Mouse (Mus musculus): Measurements from ENCODE around the gene Wdtc1. TPM values are rescaled to one million over a fixed set of nuclear protein-coding genes. Genes with fewer than 3 reads are reported as not detected.

Gene Wdtc1
- polyA plus RNA-seq, 1 experiment from 2014 or later, result 21.1 TPM

- no peak overlapping the region for H3K9ac ChIP-seq
- peaks cover 23% of the 10 kb centered on the region for H3K4me1 ChIP-seq
- 0 out of 2 replicates have a peak, but pooled peaks cover 3% of the 10 kb centered on the region for H3K27me3 ChIP-seq
- H3K27ac ChIP-seq, result no peak overlapping the region
- no peak overlapping the region for H3K4me3 ChIP-seq (replicated peaks)
- 88% methylated on average over 1 of the region's 1 CpGs for whole genome bisulfite sequencing
- no peaks in the 10 kb centered on the region for H3K9me3 ChIP-seq
- ATAC-seq (ENCODE audit: low FRiP score), result no peak
- no peak overlapping the region for H3K4me2 ChIP-seq
- H3K36me3 ChIP-seq (replicated peaks), result peaks cover 23% of the 10 kb centered on the region
These were observed 62.0 kb downstream of the Wdtc1 start for GRCm38 (mm10) chr4:133291255-133291654.

- no peak for ATAC-seq (ENCODE audit: low FRiP score)
- Histone ChIP-seq H3K9me3 (no peaks in the 10 kb centered on the region), H3K27ac (no peak overlapping the region), H3K9ac (no peak overlapping the region), H3K27me3 (no peaks in the 10 kb centered on the region), H3K36me3 (replicated peaks) (no peaks in the 10 kb centered on the region), H3K4me3 (replicated peaks) (no peak overlapping the region), H3K4me2 (no peak overlapping the region), H3K4me1 (peaks cover 17% of the 10 kb centered on the region)
- WGBS, result 80% methylated on average over 4 of the region's 4 CpGs
These were observed 66.7 kb downstream of the Wdtc1 start for GRCm38 (mm10) chr4:133286476-133287077.

- Histone ChIP-seq H3K4me1 (peaks cover 17% of the 10 kb centered on the region), H3K27ac (no peak overlapping the region), H3K27me3 (no peaks in the 10 kb centered on the region), H3K9ac (no peak overlapping the region), H3K4me3 (replicated peaks) (no peak overlapping the region), H3K4me2 (no peak overlapping the region), H3K36me3 (replicated peaks) (no peaks in the 10 kb centered on the region), H3K9me3 (no peaks in the 10 kb centered on the region)
- WGBS, result 87% methylated on average over 5 of the region's 5 CpGs
- ATAC-seq (ENCODE audit: low FRiP score), result no peak
These were observed 67.3 kb downstream of the Wdtc1 start for GRCm38 (mm10) chr4:133285950-133286349.

- WGBS, result 70% methylated on average over 3 of the region's 3 CpGs
These were observed 68.0 kb downstream of the Wdtc1 start for GRCm38 (mm10) chr4:133285299-133285698.

GRCm38 (mm10) chr4:133282656-133283055 is 70.6 kb downstream of the Wdtc1 start:
- Histone ChIP-seq H3K9ac (peak overlapping the region; percentile 29; the same call in 1 of the 2 replicates), H3K36me3 (replicated peaks) (no peaks in the 10 kb centered on the region), H3K9me3 (no peaks in the 10 kb centered on the region), H3K4me1 (peaks cover 17% of the 10 kb centered on the region), H3K4me3 (replicated peaks) (no peak overlapping the region), H3K4me2 (no peak overlapping the region; the same call in 1 of the 2 replicates), H3K27me3 (no peaks in the 10 kb centered on the region), H3K27ac (peak overlapping the region; percentile 75)
- no peak for ATAC-seq (ENCODE audit: low FRiP score)
- WGBS, result 33% methylated on average over 4 of the region's 4 CpGs

More at GRCm38 (mm10) chr4:133285299-133285698, 68.0 kb downstream of the Wdtc1 start:
- Histone ChIP-seq H3K9ac (no peak overlapping the region), H3K36me3 (replicated peaks) (no peaks in the 10 kb centered on the region), H3K27ac (no peak overlapping the region), H3K4me2 (no peak overlapping the region), H3K9me3 (no peaks in the 10 kb centered on the region), H3K4me3 (replicated peaks) (no peak overlapping the region), H3K4me1 (peaks cover 17% of the 10 kb centered on the region), H3K27me3 (no peaks in the 10 kb centered on the region)
- ATAC-seq (ENCODE audit: low FRiP score), result no peak

GRCm38 (mm10) chr4:133281951-133282481 is 71.3 kb downstream of the Wdtc1 start:
- no peak for ATAC-seq (ENCODE audit: low FRiP score)
- no peaks in the 10 kb centered on the region for H3K36me3 ChIP-seq (replicated peaks)
- no peaks in the 10 kb centered on the region for H3K9me3 ChIP-seq
- no peaks in the 10 kb centered on the region for H3K27me3 ChIP-seq
- peaks cover 18% of the 10 kb centered on the region for H3K4me1 ChIP-seq
- H3K4me2 ChIP-seq, result peak overlapping the region; percentile 10; the same call in 1 of the 2 replicates
- WGBS, result 25% methylated on average over 5 of the region's 5 CpGs
- peak overlapping the region; percentile 75 for H3K27ac ChIP-seq
- H3K9ac ChIP-seq, result peak overlapping the region; percentile 29; the same call in 1 of the 2 replicates
- no peak overlapping the region for H3K4me3 ChIP-seq (replicated peaks)

- Histone ChIP-seq H3K9me3 (no peaks in the 10 kb centered on the region), H3K27ac (peak overlapping the region; percentile 75), H3K36me3 (replicated peaks) (no peaks in the 10 kb centered on the region), H3K4me2 (no peak overlapping the region), H3K4me1 (peaks cover 23% of the 10 kb centered on the region), H3K4me3 (replicated peaks) (no peak overlapping the region), H3K27me3 (no peaks in the 10 kb centered on the region), H3K9ac (0 out of 2 replicates have a peak overlapping the region, but pooled peaks have one; percentile 25)
- no peak for ATAC-seq (ENCODE audit: low FRiP score)
- WGBS, result 55% methylated on average over 7 of the region's 7 CpGs
These were observed 71.8 kb downstream of the Wdtc1 start for GRCm38 (mm10) chr4:133281513-133281912.

DNA sequence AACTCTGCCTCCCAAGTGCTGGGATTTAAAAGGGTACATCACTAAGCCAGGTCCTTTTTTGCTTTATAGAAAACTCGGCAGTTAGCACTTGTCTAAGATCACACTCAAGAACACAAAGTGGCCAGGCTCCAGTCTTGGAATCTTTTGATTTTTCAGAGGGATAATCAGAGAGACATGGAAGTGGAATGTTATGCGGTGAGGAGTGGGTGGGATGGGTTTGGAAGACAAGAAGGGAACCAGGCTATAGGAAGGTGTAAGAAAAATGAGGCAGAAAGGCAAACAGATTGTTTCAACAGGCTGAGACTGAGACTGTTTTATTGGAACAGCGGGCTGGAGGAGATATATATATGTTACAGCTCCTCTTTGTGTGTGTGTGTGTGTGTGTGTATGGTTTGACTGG is 74.8 kb downstream of the Wdtc1 start:
- peak overlapping the region; percentile 84 for H3K4me3 ChIP-seq (replicated peaks)
- H3K9ac ChIP-seq, result peak overlapping the region; percentile 86; the same call in 1 of the 2 replicates
- no peaks in the 10 kb centered on the region for H3K27me3 ChIP-seq
- H3K4me1 ChIP-seq, result peaks cover 35% of the 10 kb centered on the region
- 89% methylated on average over 3 of the region's 3 CpGs for WGBS
- peaks cover 10% of the 10 kb centered on the region; the same call in 1 of the 2 replicates for H3K36me3 ChIP-seq (replicated peaks)
- no peak for ATAC-seq (ENCODE audit: low FRiP score)
- H3K4me2 ChIP-seq, result peak overlapping the region; percentile 76
- no peaks in the 10 kb centered on the region for H3K9me3 ChIP-seq
- H3K27ac ChIP-seq, result peak overlapping the region; percentile 90

GRCm38 (mm10) chr4:133278067-133278466 is 75.2 kb downstream of the Wdtc1 start:
- Histone ChIP-seq H3K4me1 (peaks cover 33% of the 10 kb centered on the region), H3K9me3 (no peaks in the 10 kb centered on the region), H3K4me3 (replicated peaks) (peak overlapping the region; percentile 84), H3K27ac (peak overlapping the region; percentile 90), H3K27me3 (no peaks in the 10 kb centered on the region), H3K4me2 (peak overlapping the region; percentile 76), H3K36me3 (replicated peaks) (peaks cover 10% of the 10 kb centered on the region; the same call in 1 of the 2 replicates), H3K9ac (peak overlapping the region; percentile 86)
- ATAC-seq (ENCODE audit: low FRiP score), result peak; percentile 25
- WGBS, result 31% methylated on average over 6 of the region's 6 CpGs

- peak within 1 kb of the TSS; percentile 86 for H3K9ac ChIP-seq
- ATAC-seq (ENCODE audit: low FRiP score), result peak; percentile 93
- no peaks in the 10 kb centered on the region for H3K27me3 ChIP-seq
- H3K4me1 ChIP-seq, result peaks cover 26% of the 10 kb centered on the region
- peak within 1 kb of the TSS; percentile 84 for H3K4me3 ChIP-seq (replicated peaks)
- H3K36me3 ChIP-seq (replicated peaks), result peaks cover 10% of the 10 kb centered on the region; the same call in 1 of the 2 replicates
- H3K4me2 ChIP-seq, result peak within 1 kb of the TSS; percentile 76
- peak within 1 kb of the TSS; percentile 90 for H3K27ac ChIP-seq
- no peaks in the 10 kb centered on the region for H3K9me3 ChIP-seq
- WGBS, result under 1% methylated on average over 73 of the region's 73 CpGs
These were observed 75.9 kb downstream of the Wdtc1 start, which contains the start of gene Tmem222 for GRCm38 (mm10) chr4:133277104-133278026. Gene Tmem222, minus strand, starts transcription at chr4:133277792.

- ATAC-seq (ENCODE audit: low FRiP score), result no peak
- 89% methylated on average over 9 of the region's 9 CpGs for WGBS
- Histone ChIP-seq H3K9me3 (no peaks in the 10 kb centered on the region), H3K4me2 (no peak overlapping the region), H3K4me1 (peaks cover 6% of the 10 kb centered on the region), H3K27me3 (no peaks in the 10 kb centered on the region), H3K36me3 (replicated peaks) (peaks cover 53% of the 10 kb centered on the region), H3K9ac (no peak overlapping the region), H3K27ac (no peak overlapping the region), H3K4me3 (replicated peaks) (no peak overlapping the region)
These were observed 82.4 kb downstream of the Wdtc1 start for GRCm38 (mm10) chr4:133270929-133271328.

DNA sequence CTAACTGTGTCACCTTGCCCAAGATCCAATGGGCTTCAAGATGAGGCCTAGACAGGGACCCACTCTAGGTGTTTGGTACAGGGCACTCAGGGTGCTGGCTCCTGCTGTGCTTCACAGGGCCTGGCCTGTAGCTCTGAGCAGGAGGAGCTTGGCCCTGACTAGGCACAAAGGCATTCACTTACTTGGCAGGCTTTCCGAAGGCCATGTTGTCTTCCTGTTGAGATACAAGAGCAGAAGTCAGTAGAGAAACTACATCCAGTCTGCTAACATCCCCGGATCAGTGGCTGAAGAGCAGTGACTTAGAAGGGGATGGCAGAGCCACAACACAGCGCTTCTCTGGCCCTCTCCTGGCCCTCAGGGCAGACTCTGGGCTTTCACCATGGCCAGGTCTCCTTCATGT is 83.7 kb downstream of the Wdtc1 start:
- H3K9ac ChIP-seq, result no peak overlapping the region
- H3K36me3 ChIP-seq (replicated peaks), result peaks cover 56% of the 10 kb centered on the region
- H3K4me3 ChIP-seq (replicated peaks), result no peak overlapping the region
- H3K9me3 ChIP-seq, result no peaks in the 10 kb centered on the region
- no peak for ATAC-seq (ENCODE audit: low FRiP score)
- no peak overlapping the region for H3K4me2 ChIP-seq
- WGBS, result 89% methylated on average over 3 of the region's 3 CpGs
- no peaks in the 10 kb centered on the region for H3K4me1 ChIP-seq
- no peak overlapping the region for H3K27ac ChIP-seq
- no peaks in the 10 kb centered on the region for H3K27me3 ChIP-seq

Data from forebrain, embryonic 12.5 days (tissue).